Mouse (Mus musculus): ENCODE measurements around the gene Ppp1r3e. TPM values are rescaled to one million over a fixed set of nuclear protein-coding genes. Genes with fewer than 3 reads are reported as not detected.

The Ppp1r3e gene
- polyA plus RNA-seq (2014; fragmentation: Nextera tagmentation; extraction: Ambion mirVana), result 2.5 TPM in 2 replicates

GRCm38 (mm10) chr14:54877048-54877715 is at the start of gene Ppp1r3e:
Gene Ppp1r3e, minus strand, starts transcription at chr14:54877550.
- Histone ChIP-seq H3K4me3 (ENCODE audit: low read depth, low read length) (peak within 1 kb of the TSS; percentile 68), H3K27me3 (replicated peaks; ENCODE audit: control insufficient read depth, insufficient read depth, low read length) (no peaks in the 10 kb centered on the region), H3K27ac (ENCODE audit: low read depth, low read length) (peak within 1 kb of the TSS; percentile 90), H3K9ac (ENCODE audit: low read length) (peak within 1 kb of the TSS; percentile 91), H3K36me3 (ENCODE audit: control insufficient read depth, insufficient read depth, low read length) (no peaks in the 10 kb centered on the region), H3K4me1 (ENCODE audit: control insufficient read depth, insufficient read depth, low read length) (peaks cover 10% of the 10 kb centered on the region; the same call in 1 of the 2 replicates), H3K9me3 (replicated peaks; ENCODE audit: control insufficient read depth, low read length) (no peaks in the 10 kb centered on the region), H3K4me2 (ENCODE audit: low read length) (peak within 1 kb of the TSS; percentile 98)
- WGBS, result under 1% methylated on average over 54 of the region's 61 CpGs
- ATAC-seq (peak; percentile 79), DNase-seq (ENCODE audit: low spot score) (peak; percentile 59)

GRCm38 (mm10) chr14:54926401-54927158 is 49.2 kb upstream of the Ppp1r3e start:
- Histone ChIP-seq H3K4me3 (ENCODE audit: low read depth, low read length) (peak overlapping the region; percentile 47), H3K4me1 (ENCODE audit: control insufficient read depth, insufficient read depth, low read length) (peaks cover 22% of the 10 kb centered on the region), H3K9ac (ENCODE audit: low read length) (peak overlapping the region; percentile 87), H3K4me2 (ENCODE audit: low read length) (peak overlapping the region; percentile 93), H3K27me3 (replicated peaks; ENCODE audit: control insufficient read depth, insufficient read depth, low read length) (no peaks in the 10 kb centered on the region), H3K36me3 (ENCODE audit: control insufficient read depth, insufficient read depth, low read length) (no peaks in the 10 kb centered on the region; the same call in 1 of the 2 replicates), H3K9me3 (replicated peaks; ENCODE audit: control insufficient read depth, low read length) (peaks cover 2% of the 10 kb centered on the region), H3K27ac (ENCODE audit: low read depth, low read length) (peak overlapping the region; percentile 97)
- peak; percentile 84 for DNase-seq (ENCODE audit: low spot score)
- ATAC-seq, result peak; percentile 65
- WGBS, result under 1% methylated on average over 57 of the region's 58 CpGs

- peak within 1 kb of the TSS; percentile 47 for H3K4me3 ChIP-seq (ENCODE audit: low read depth, low read length)
- H3K4me1 ChIP-seq (ENCODE audit: control insufficient read depth, insufficient read depth, low read length), result peaks cover 22% of the 10 kb centered on the region
- peak within 1 kb of the TSS; percentile 97 for H3K27ac ChIP-seq (ENCODE audit: low read depth, low read length)
- peaks cover 12% of the 10 kb centered on the region for H3K9me3 ChIP-seq (replicated peaks; ENCODE audit: control insufficient read depth, low read length)
- H3K27me3 ChIP-seq (replicated peaks; ENCODE audit: control insufficient read depth, insufficient read depth, low read length), result no peaks in the 10 kb centered on the region
- 1% methylated on average over 57 of the region's 57 CpGs for WGBS
- peak within 1 kb of the TSS; percentile 87 for H3K9ac ChIP-seq (ENCODE audit: low read length)
- peaks cover 2% of the 10 kb centered on the region for H3K36me3 ChIP-seq (ENCODE audit: control insufficient read depth, insufficient read depth, low read length)
- peak within 1 kb of the TSS; percentile 93 for H3K4me2 ChIP-seq (ENCODE audit: low read length)
- peak; percentile 65 for DNase-seq (ENCODE audit: low spot score)
- peak; percentile 45 for ATAC-seq
Measured at GRCm38 (mm10) chr14:54925349-54926342, 48.3 kb upstream of the Ppp1r3e start, which contains the start of gene Efs. Gene Efs, minus strand, starts transcription at chr14:54926126.

- H3K27me3 ChIP-seq (replicated peaks; ENCODE audit: control insufficient read depth, insufficient read depth, low read length), result no peaks in the 10 kb centered on the region
Measured at GRCm38 (mm10) chr14:54924641-54925348, 47.4 kb upstream of the Ppp1r3e start.

GRCm38 (mm10) chr14:54920076-54920685 is 42.8 kb upstream of the Ppp1r3e start:
- WGBS, result 94% methylated on average over 16 of the region's 16 CpGs
- Histone ChIP-seq H3K4me1 (ENCODE audit: control insufficient read depth, insufficient read depth, low read length) (peaks cover 3% of the 10 kb centered on the region; the same call in 1 of the 2 replicates), H3K9ac (ENCODE audit: low read length) (no peak overlapping the region), H3K27me3 (replicated peaks; ENCODE audit: control insufficient read depth, insufficient read depth, low read length) (no peaks in the 10 kb centered on the region), H3K27ac (ENCODE audit: low read depth, low read length) (no peak overlapping the region), H3K4me2 (ENCODE audit: low read length) (no peak overlapping the region), H3K9me3 (replicated peaks; ENCODE audit: control insufficient read depth, low read length) (peaks cover 12% of the 10 kb centered on the region), H3K4me3 (ENCODE audit: low read depth, low read length) (no peak overlapping the region), H3K36me3 (ENCODE audit: control insufficient read depth, insufficient read depth, low read length) (peaks cover 51% of the 10 kb centered on the region)
- ATAC-seq (no peak), DNase-seq (ENCODE audit: low spot score) (no peak)

More at GRCm38 (mm10) chr14:54924641-54925348, 47.4 kb upstream of the Ppp1r3e start:
- 4% methylated on average over 7 of the region's 7 CpGs for WGBS
- Histone ChIP-seq H3K4me3 (ENCODE audit: low read depth, low read length) (peak overlapping the region; percentile 47), H3K36me3 (ENCODE audit: control insufficient read depth, insufficient read depth, low read length) (peaks cover 11% of the 10 kb centered on the region), H3K4me2 (ENCODE audit: low read length) (peak overlapping the region; percentile 93), H3K27ac (ENCODE audit: low read depth, low read length) (peak overlapping the region; percentile 97), H3K9ac (ENCODE audit: low read length) (peak overlapping the region; percentile 87), H3K4me1 (ENCODE audit: control insufficient read depth, insufficient read depth, low read length) (peaks cover 18% of the 10 kb centered on the region), H3K9me3 (replicated peaks; ENCODE audit: control insufficient read depth, low read length) (peaks cover 12% of the 10 kb centered on the region)
- DNase-seq (ENCODE audit: low spot score) (peak; percentile 85), ATAC-seq (peak; percentile 71)

- Histone ChIP-seq H3K4me2 (ENCODE audit: low read length) (peak overlapping the region; percentile 95), H3K27me3 (replicated peaks; ENCODE audit: control insufficient read depth, insufficient read depth, low read length) (no peaks in the 10 kb centered on the region), H3K27ac (ENCODE audit: low read depth, low read length) (peak overlapping the region; percentile 82), H3K9ac (ENCODE audit: low read length) (peak overlapping the region; percentile 98), H3K4me3 (ENCODE audit: low read depth, low read length) (peak overlapping the region; percentile 96), H3K4me1 (ENCODE audit: control insufficient read depth, insufficient read depth, low read length) (peaks cover 9% of the 10 kb centered on the region; the same call in 1 of the 2 replicates), H3K36me3 (ENCODE audit: control insufficient read depth, insufficient read depth, low read length) (peaks cover 49% of the 10 kb centered on the region), H3K9me3 (replicated peaks; ENCODE audit: control insufficient read depth, low read length) (no peaks in the 10 kb centered on the region)
- ATAC-seq (peak; percentile 32), DNase-seq (ENCODE audit: low spot score) (no peak)
- 18% methylated on average over 10 of the region's 10 CpGs for whole genome bisulfite sequencing
Measured at GRCm38 (mm10) chr14:54913343-54913742, 36.0 kb upstream of the Ppp1r3e start.

- Histone ChIP-seq H3K4me1 (ENCODE audit: control insufficient read depth, insufficient read depth, low read length) (peaks cover 9% of the 10 kb centered on the region; the same call in 1 of the 2 replicates), H3K27me3 (replicated peaks; ENCODE audit: control insufficient read depth, insufficient read depth, low read length) (no peaks in the 10 kb centered on the region), H3K9ac (ENCODE audit: low read length) (peak within 1 kb of the TSS; percentile 98), H3K36me3 (ENCODE audit: control insufficient read depth, insufficient read depth, low read length) (peaks cover 50% of the 10 kb centered on the region), H3K9me3 (replicated peaks; ENCODE audit: control insufficient read depth, low read length) (no peaks in the 10 kb centered on the region), H3K27ac (ENCODE audit: low read depth, low read length) (peak within 1 kb of the TSS; percentile 82), H3K4me3 (ENCODE audit: low read depth, low read length) (peak within 1 kb of the TSS; percentile 96), H3K4me2 (ENCODE audit: low read length) (peak within 1 kb of the TSS; percentile 95)
- ATAC-seq, result peak; percentile 97
- WGBS, result 0% methylated on average over 28 of the region's 28 CpGs
- peak; percentile 96 for DNase-seq (ENCODE audit: low spot score)
Measured at GRCm38 (mm10) chr14:54912886-54913285, 35.5 kb upstream of the Ppp1r3e start, which contains the start of gene Slc22a17. Gene Slc22a17, minus strand, starts transcription at chr14:54913132.
